Mouse (Mus musculus): ENCODE data around the gene 4930430F08Rik. TPM values are rescaled to one million over a fixed set of nuclear protein-coding genes. Genes with fewer than 3 reads are reported as not detected.

4930430F08Rik gene
- polyA plus RNA-seq (2014; fragmentation: Nextera tagmentation; extraction: Ambion mirVana): 9.2 and 9.4 TPM in 2 replicates

DNA sequence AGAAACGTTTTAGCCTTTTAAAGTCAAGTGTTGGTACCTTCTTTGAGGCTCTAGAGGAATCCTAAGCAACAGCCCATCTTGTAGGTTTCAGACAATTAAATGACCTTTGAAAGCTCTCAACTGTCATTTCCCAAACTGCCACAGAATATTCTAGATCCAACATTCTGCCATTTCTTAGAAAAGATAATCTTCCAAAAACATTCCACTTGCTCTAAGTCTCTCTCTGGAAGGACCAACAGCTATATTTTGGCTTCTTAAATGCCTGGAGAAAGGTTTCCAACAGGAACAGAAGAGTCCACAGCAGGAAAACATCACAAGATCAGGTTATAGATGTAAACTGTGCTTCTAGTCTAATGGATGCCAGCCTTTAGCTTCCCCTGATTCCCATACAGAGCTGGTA is at the start of gene 4930430F08Rik, which contains the start of gene 1700017N19Rik:
Gene 4930430F08Rik, minus strand, starts transcription at position 101 of the 400 bp plus-strand sequence.
Gene 1700017N19Rik, plus strand, starts transcription at position 162 of the 400 bp plus-strand sequence.
- WGBS (ENCODE audit: insufficient replicate concordance): 67% methylated on average over 1 of the region's 1 CpGs

GRCm38 (mm10) chr10:100629762-100630438 is 39.7 kb upstream of the 4930430F08Rik start:
- no peak overlapping the region for H3K9ac ChIP-seq (ENCODE audit: low read depth, low read length)
- no peak for ATAC-seq (replicated peaks; ENCODE audit: insufficient number of reproducible peaks, low FRiP score, low TSS enrichment)
- WGBS (ENCODE audit: insufficient replicate concordance): 29% methylated on average over 20 of the region's 20 CpGs
- H3K4me3 ChIP-seq (ENCODE audit: low read depth, low read length): 0 out of 2 replicates have a peak overlapping the region, but pooled peaks have one; percentile 3
- no peak overlapping the region for H3K27ac ChIP-seq (ENCODE audit: low read depth, low read length)
- no peaks in the 10 kb centered on the region for H3K36me3 ChIP-seq (ENCODE audit: control insufficient read depth, insufficient read depth, low read length)
- H3K27me3 ChIP-seq (ENCODE audit: control insufficient read depth, insufficient read depth, low read length): no peaks in the 10 kb centered on the region
- H3K9me3 ChIP-seq (replicated peaks; ENCODE audit: control insufficient read depth, low read length): no peaks in the 10 kb centered on the region
- peak overlapping the region; percentile 50 for H3K4me2 ChIP-seq
- H3K4me1 ChIP-seq (ENCODE audit: control insufficient read depth, insufficient read depth, low read length): no peaks in the 10 kb centered on the region

More for the DNA sequence above, at the start of gene 4930430F08Rik, which contains the start of gene 1700017N19Rik:
- Histone ChIP-seq H3K4me1 (ENCODE audit: control insufficient read depth, insufficient read depth, low read length) (peaks cover 3% of the 10 kb centered on the region; the same call in 1 of the 2 replicates), H3K9me3 (replicated peaks; ENCODE audit: control insufficient read depth, low read length) (no peaks in the 10 kb centered on the region), H3K27me3 (ENCODE audit: control insufficient read depth, insufficient read depth, low read length) (no peaks in the 10 kb centered on the region), H3K36me3 (ENCODE audit: control insufficient read depth, insufficient read depth, low read length) (no peaks in the 10 kb centered on the region), H3K4me2 (peak within 1 kb of the TSS; percentile 79), H3K9ac (ENCODE audit: low read depth, low read length) (no peak within 1 kb of the TSS), H3K4me3 (ENCODE audit: low read depth, low read length) (peak within 1 kb of the TSS; percentile 85), H3K27ac (ENCODE audit: low read depth, low read length) (no peak within 1 kb of the TSS)
- ATAC-seq (replicated peaks; ENCODE audit: insufficient number of reproducible peaks, low FRiP score, low TSS enrichment): no peak

GRCm38 (mm10) chr10:100622494-100622893 is 32.3 kb upstream of the 4930430F08Rik start:
- Histone ChIP-seq H3K9me3 (replicated peaks; ENCODE audit: control insufficient read depth, low read length) (no peaks in the 10 kb centered on the region), H3K9ac (ENCODE audit: low read depth, low read length) (no peak overlapping the region), H3K27ac (ENCODE audit: low read depth, low read length) (no peak overlapping the region), H3K4me3 (ENCODE audit: low read depth, low read length) (no peak overlapping the region), H3K4me2 (no peak overlapping the region), H3K4me1 (ENCODE audit: control insufficient read depth, insufficient read depth, low read length) (no peaks in the 10 kb centered on the region), H3K36me3 (ENCODE audit: control insufficient read depth, insufficient read depth, low read length) (no peaks in the 10 kb centered on the region), H3K27me3 (ENCODE audit: control insufficient read depth, insufficient read depth, low read length) (no peaks in the 10 kb centered on the region)
- 71% methylated on average over 3 of the region's 3 CpGs for WGBS (ENCODE audit: insufficient replicate concordance)
- no peak for ATAC-seq (replicated peaks; ENCODE audit: insufficient number of reproducible peaks, low FRiP score, low TSS enrichment)

- Histone ChIP-seq H3K4me2 (no peak overlapping the region), H3K27me3 (ENCODE audit: control insufficient read depth, insufficient read depth, low read length) (no peaks in the 10 kb centered on the region)
Measured at GRCm38 (mm10) chr10:100620040-100620439, 29.8 kb upstream of the 4930430F08Rik start.

GRCm38 (mm10) chr10:100619474-100619873 is 29.3 kb upstream of the 4930430F08Rik start:
- Histone ChIP-seq H3K4me1 (ENCODE audit: control insufficient read depth, insufficient read depth, low read length) (no peaks in the 10 kb centered on the region), H3K9me3 (replicated peaks; ENCODE audit: control insufficient read depth, low read length) (no peaks in the 10 kb centered on the region), H3K4me3 (ENCODE audit: low read depth, low read length) (no peak overlapping the region), H3K9ac (ENCODE audit: low read depth, low read length) (no peak overlapping the region), H3K27ac (ENCODE audit: low read depth, low read length) (no peak overlapping the region), H3K27me3 (ENCODE audit: control insufficient read depth, insufficient read depth, low read length) (no peaks in the 10 kb centered on the region), H3K4me2 (no peak overlapping the region), H3K36me3 (ENCODE audit: control insufficient read depth, insufficient read depth, low read length) (no peaks in the 10 kb centered on the region)
- ATAC-seq (replicated peaks; ENCODE audit: insufficient number of reproducible peaks, low FRiP score, low TSS enrichment): no peak
- 85% methylated on average over 7 of the region's 7 CpGs for WGBS (ENCODE audit: insufficient replicate concordance)

More at GRCm38 (mm10) chr10:100620040-100620439, 29.8 kb upstream of the 4930430F08Rik start:
- no peak for ATAC-seq (replicated peaks; ENCODE audit: insufficient number of reproducible peaks, low FRiP score, low TSS enrichment)
- no peak overlapping the region for H3K4me3 ChIP-seq (ENCODE audit: low read depth, low read length)
- WGBS (ENCODE audit: insufficient replicate concordance): 86% methylated on average over 12 of the region's 12 CpGs
- H3K9ac ChIP-seq (ENCODE audit: low read depth, low read length): no peak overlapping the region
- no peaks in the 10 kb centered on the region for H3K4me1 ChIP-seq (ENCODE audit: control insufficient read depth, insufficient read depth, low read length)
- no peak overlapping the region for H3K27ac ChIP-seq (ENCODE audit: low read depth, low read length)
- H3K36me3 ChIP-seq (ENCODE audit: control insufficient read depth, insufficient read depth, low read length): no peaks in the 10 kb centered on the region
- H3K9me3 ChIP-seq (replicated peaks; ENCODE audit: control insufficient read depth, low read length): no peaks in the 10 kb centered on the region

GRCm38 (mm10) chr10:100617233-100617903 is 27.1 kb upstream of the 4930430F08Rik start:
- no peaks in the 10 kb centered on the region for H3K27me3 ChIP-seq (ENCODE audit: control insufficient read depth, insufficient read depth, low read length)
- 73% methylated on average over 6 of the region's 6 CpGs for WGBS (ENCODE audit: insufficient replicate concordance)

GRCm38 (mm10) chr10:100604254-100604653 is 14.0 kb upstream of the 4930430F08Rik start:
- Histone ChIP-seq H3K27me3 (ENCODE audit: control insufficient read depth, insufficient read depth, low read length) (no peaks in the 10 kb centered on the region), H3K36me3 (ENCODE audit: control insufficient read depth, insufficient read depth, low read length) (no peaks in the 10 kb centered on the region), H3K4me2 (no peak overlapping the region), H3K9ac (ENCODE audit: low read depth, low read length) (no peak overlapping the region), H3K27ac (ENCODE audit: low read depth, low read length) (no peak overlapping the region), H3K4me1 (ENCODE audit: control insufficient read depth, insufficient read depth, low read length) (no peaks in the 10 kb centered on the region), H3K9me3 (replicated peaks; ENCODE audit: control insufficient read depth, low read length) (no peaks in the 10 kb centered on the region), H3K4me3 (ENCODE audit: low read depth, low read length) (no peak overlapping the region)
- ATAC-seq (replicated peaks; ENCODE audit: insufficient number of reproducible peaks, low FRiP score, low TSS enrichment): no peak
- 69% methylated on average over 2 of the region's 2 CpGs for WGBS (ENCODE audit: insufficient replicate concordance)

More at GRCm38 (mm10) chr10:100617233-100617903, 27.1 kb upstream of the 4930430F08Rik start:
- Histone ChIP-seq H3K9me3 (replicated peaks; ENCODE audit: control insufficient read depth, low read length) (no peaks in the 10 kb centered on the region), H3K9ac (ENCODE audit: low read depth, low read length) (no peak overlapping the region), H3K4me1 (ENCODE audit: control insufficient read depth, insufficient read depth, low read length) (no peaks in the 10 kb centered on the region), H3K4me3 (ENCODE audit: low read depth, low read length) (no peak overlapping the region), H3K27ac (ENCODE audit: low read depth, low read length) (no peak overlapping the region), H3K36me3 (ENCODE audit: control insufficient read depth, insufficient read depth, low read length) (no peaks in the 10 kb centered on the region), H3K4me2 (no peak overlapping the region)
- no peak for ATAC-seq (replicated peaks; ENCODE audit: insufficient number of reproducible peaks, low FRiP score, low TSS enrichment)

- H3K27ac ChIP-seq (ENCODE audit: low read depth, low read length): no peak overlapping the region
- WGBS (ENCODE audit: insufficient replicate concordance): 83% methylated on average over 9 of the region's 9 CpGs
Measured at GRCm38 (mm10) chr10:100603511-100603910, 13.3 kb upstream of the 4930430F08Rik start.

More at GRCm38 (mm10) chr10:100603511-100603910, 13.3 kb upstream of the 4930430F08Rik start:
- Histone ChIP-seq H3K4me1 (ENCODE audit: control insufficient read depth, insufficient read depth, low read length) (no peaks in the 10 kb centered on the region), H3K9ac (ENCODE audit: low read depth, low read length) (no peak overlapping the region), H3K36me3 (ENCODE audit: control insufficient read depth, insufficient read depth, low read length) (no peaks in the 10 kb centered on the region), H3K4me3 (ENCODE audit: low read depth, low read length) (no peak overlapping the region), H3K9me3 (replicated peaks; ENCODE audit: control insufficient read depth, low read length) (no peaks in the 10 kb centered on the region), H3K27me3 (ENCODE audit: control insufficient read depth, insufficient read depth, low read length) (no peaks in the 10 kb centered on the region), H3K4me2 (no peak overlapping the region)
- no peak for ATAC-seq (replicated peaks; ENCODE audit: insufficient number of reproducible peaks, low FRiP score, low TSS enrichment)
